Mouse (Mus musculus): ENCODE data around the gene Anapc5. TPM values are rescaled to one million over a fixed set of nuclear protein-coding genes. Genes with fewer than 3 reads are reported as not detected.

Anapc5 gene
- 100 to 1,000 TPM; 247 to 262 TPM for total RNA-seq (2021)
- long read RNA-seq, experiment 1, transcript Anapc5-201 (17 exons, 2,760 nt), result major isoform, 161 of 380 reads
- long read RNA-seq, experiment 1, transcript Anapc5-218 (17 exons, 2,404 nt), result minor isoform, 78 of 380 reads
- long read RNA-seq, experiment 1, partial matches to known transcripts, result 26 of 380 reads
- long read RNA-seq, experiment 1, other reads (novel, unspliced or antisense), result 112 of 380 reads
- long read RNA-seq, experiment 2, transcript Anapc5-201 (17 exons, 2,760 nt), result major isoform, 282 of 528 reads
- long read RNA-seq, experiment 2, transcript Anapc5-212 (17 exons, 2,413 nt), result minor isoform, 8 of 528 reads
- long read RNA-seq, experiment 2, transcript Anapc5-218 (17 exons, 2,404 nt), result minor isoform, 117 of 528 reads
- long read RNA-seq, experiment 2, partial matches to known transcripts, result 17 of 528 reads
- long read RNA-seq, experiment 2, other reads (novel, unspliced or antisense), result 102 of 528 reads

GRCm38 (mm10) chr5:122820777-122821523 is at the start of gene Anapc5:
Gene Anapc5 (minus strand): TSS chr5:122821339.
- DNase-seq, result peak; percentile 95

GRCm38 (mm10) chr5:122863053-122863452 is 41.9 kb upstream of the Anapc5 start:
- DNase-seq, result no peak

DNA sequence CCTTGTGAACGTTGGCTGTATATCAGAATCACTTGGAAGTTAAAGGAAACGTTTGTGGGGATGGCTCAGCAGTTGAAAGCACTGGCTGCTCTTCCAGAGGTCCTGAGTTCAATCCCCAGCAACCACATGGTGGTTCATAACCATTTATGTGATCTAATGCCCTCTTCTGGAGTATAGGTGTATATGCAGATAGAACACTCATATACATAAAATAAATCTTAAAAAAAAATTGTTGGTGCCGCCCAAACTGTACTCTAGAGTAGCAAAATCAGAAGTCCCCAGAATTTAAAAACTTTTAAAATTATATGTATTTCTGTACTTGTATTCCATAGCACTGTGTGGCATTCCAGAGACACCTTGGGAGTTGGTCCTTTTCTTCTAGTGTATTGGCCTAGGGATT is 34.7 kb upstream of the Anapc5 start:
- DNase-seq, result no peak

DNA sequence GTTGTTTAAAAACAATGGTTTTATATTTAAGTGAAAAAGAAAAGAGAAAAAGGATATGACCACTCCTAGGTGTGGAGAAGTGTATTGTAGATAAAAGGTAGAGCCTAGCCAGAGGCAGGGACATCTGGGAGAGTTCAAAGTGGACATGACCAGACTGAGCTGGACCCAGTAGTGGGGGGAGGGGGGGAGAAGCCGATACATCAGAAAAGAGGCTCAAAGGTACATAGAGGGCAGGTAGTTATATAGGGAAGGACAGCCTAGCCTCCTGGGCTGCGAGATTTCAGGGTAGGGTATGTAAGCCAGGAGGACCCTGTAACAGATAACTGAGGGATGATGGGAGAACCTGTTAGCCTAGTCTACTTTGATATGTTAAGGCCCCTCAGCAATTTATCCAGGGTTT is 31.5 kb upstream of the Anapc5 start:
- DNase-seq, result no peak

DNA sequence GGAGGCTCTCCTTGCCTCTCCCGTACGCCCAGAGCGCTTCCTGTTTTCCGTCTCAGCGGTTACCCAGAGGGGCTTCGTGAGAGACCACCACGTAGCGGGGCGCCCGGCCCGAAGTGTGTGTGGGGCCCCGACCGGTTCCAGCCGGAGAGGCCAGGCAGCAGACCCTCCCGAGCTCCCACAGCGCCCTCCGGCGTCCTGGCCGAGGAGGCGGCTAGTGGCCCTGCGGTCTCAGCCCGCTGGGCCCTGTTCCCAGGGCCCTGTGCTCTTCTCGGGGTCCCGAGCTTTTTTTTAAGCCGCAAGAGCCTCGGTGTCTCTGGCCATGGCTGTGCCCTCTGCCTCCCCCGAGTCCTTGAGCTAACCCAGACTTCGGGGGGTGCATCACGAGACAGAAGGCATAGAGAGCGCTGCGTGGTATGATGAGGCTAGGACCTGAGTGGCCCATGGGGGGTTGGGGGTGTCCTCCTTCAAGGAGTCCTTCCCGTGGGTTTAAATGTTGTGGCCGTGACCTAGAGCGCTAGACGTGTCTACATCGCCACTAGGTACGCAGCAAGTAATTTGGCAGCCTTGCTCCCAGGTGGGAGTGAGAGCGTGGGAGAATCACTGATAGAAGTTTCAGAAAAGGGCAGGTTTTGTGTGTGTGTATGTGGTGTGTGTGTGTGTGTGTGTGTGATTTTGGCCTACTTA is 29.3 kb upstream of the Anapc5 start:
- DNase-seq, result no peak

DNA sequence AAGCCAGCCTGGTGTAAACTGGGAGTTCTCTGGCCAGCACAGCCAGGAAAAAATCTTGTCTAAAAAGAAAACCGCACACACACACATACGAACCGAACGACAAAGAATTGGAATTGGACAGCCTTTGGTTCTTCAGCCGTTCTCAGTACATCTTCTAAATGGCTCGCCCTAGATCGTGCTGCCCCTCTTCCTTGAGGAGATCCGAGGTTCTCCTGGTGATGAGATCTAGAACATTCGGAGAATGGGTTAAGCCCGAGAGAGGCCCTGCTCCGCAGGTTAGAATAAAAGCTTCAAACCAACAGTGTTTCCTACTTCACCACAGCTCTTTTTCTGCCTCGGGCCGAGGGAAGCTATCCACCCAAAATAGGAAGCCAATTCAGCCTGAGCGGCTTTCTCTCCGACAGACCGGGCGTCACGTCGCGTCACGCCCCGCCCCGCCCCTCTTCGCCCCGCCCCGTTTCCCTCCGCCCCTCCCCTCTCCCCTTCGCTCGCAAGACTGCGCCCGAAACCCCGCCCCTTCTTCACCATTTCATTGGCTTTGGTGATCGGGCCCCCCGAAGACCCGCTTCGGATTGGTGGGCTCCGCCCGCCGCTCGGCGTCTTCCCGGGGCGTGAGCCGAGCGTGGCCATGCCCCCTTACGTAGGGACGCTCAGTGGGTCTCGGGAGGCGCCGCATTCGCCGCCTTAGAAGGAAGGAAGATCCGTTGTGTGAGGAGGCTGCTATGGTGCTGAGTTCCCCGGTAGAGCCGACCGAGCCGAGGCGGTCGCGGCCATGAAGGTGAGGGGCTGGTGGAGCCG is 28.6 kb upstream of the Anapc5 start, which contains the start of gene Rnf34:
TSS of gene Rnf34 (plus strand) at position 528 of the 798 bp plus-strand sequence.
- peak; percentile 99 for DNase-seq

DNA sequence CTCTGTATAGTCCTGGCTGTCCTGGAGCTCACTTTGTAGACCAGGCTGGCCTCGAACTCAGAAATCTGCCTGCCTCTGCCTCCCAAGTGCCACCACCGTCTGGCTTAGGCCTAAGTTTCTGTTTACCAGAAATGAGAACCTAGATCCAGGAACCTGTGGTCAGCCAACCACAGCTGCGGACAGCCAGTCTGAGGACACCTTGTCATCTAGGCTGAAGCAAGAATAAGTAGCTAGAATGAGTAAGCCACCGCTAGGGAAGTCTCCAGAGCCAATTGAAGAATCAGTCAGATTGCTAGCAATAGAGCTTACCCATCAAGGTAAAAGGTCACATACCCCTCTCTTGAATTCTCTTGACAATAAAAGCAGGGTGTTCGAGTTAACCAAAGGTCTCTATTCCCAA is 22.7 kb upstream of the Anapc5 start:
- DNase-seq, result no peak

DNA sequence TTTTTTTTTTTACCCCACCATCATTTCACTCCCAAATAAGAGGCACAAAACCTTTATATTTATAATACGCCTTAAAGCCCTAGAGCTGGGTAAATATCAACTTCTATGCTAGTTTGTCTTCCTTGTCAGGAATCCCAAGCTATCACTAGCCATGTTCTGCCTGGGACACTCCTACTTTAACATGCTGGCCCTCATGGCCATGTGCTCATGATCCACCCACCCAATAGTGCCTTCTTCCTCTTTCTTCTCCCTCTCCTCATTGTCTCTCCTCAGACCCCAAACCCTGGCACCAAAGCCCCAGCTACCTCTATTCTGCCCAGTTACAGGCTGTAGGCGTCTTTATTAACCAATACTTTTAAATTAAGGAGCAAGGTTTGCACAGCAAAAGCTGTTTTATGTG is 20.0 kb upstream of the Anapc5 start:
- no peak for DNase-seq

GRCm38 (mm10) chr5:122832996-122833395 is 11.9 kb upstream of the Anapc5 start:
- no peak for DNase-seq

GRCm38 (mm10) chr5:122832536-122832935 is 11.4 kb upstream of the Anapc5 start:
- no peak for DNase-seq

- DNase-seq, result no peak
Measured at GRCm38 (mm10) chr5:122825099-122825498, 4.0 kb upstream of the Anapc5 start.

GRCm38 (mm10) chr5:122824450-122824849 is 3.3 kb upstream of the Anapc5 start:
- DNase-seq, result no peak

DNA sequence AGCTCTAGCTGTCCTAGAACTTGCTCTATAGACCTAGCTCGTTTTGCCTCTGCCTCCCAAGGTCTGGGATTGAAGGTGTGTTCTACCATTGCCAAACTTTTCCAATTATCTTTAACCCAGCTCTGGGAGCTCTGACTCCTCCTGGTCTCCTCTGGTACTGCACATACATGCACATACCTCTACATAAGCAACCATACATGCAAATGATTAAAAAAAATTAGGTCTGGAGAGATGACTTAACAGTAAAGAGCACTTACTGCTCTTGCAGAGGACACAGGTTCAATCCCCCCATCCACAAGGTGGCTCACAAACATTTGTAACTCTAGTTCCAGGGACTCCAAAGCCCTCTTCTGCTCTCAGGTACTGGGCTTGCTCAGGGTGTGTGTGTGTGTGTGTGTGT is 2.8 kb upstream of the Anapc5 start:
- DNase-seq, result no peak

DNA sequence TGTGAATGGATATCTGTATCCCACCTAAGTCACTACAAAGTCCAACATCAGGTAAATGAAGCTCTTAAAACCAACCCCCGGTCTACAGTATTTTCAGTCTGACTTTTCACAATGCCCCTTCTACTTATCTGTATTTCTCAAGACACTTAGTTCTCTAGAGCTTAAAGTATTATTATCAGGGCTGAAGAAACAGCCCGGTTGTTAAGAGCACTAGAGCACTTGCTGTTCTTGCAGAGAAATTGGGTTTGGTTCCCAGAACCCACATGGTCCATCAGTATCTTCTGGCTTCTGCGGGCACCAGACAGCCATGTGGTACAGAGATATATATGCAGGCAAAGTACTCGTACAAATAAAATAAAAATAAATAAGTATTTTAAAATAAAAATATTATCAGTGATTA is 1.3 kb upstream of the Anapc5 start:
- no peak for DNase-seq

GRCm38 (mm10) chr5:122821524-122821885 is 366 bp upstream of the Anapc5 start:
- no peak for DNase-seq

- DNase-seq, result no peak
Measured at GRCm38 (mm10) chr5:122812699-122813098, 8.4 kb downstream of the Anapc5 start.

- no peak for DNase-seq
Measured at GRCm38 (mm10) chr5:122811364-122812079, 9.6 kb downstream of the Anapc5 start.

DNA sequence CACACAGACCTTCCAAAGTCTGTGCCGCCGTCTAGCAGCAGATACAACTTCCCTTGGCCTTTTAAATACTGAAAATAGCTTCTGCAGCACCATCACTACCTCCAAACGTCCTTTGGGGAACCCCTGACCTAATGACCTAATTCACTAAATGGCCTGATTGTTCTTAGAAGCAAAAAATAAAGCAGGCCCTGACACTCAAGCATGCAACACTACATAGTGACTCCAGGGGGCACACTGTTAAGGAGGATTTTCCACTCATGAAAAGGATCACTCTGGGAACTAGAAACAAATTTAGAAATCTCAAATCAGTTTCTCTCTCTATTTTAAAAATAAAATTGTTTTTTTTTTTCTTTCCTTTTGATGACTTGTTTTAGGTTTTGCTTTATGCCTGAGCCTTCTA is 15.6 kb downstream of the Anapc5 start:
- DNase-seq, result no peak

- DNase-seq, result no peak
Measured at GRCm38 (mm10) chr5:122802706-122803105, 18.4 kb downstream of the Anapc5 start.

GRCm38 (mm10) chr5:122801684-122802083 is 19.5 kb downstream of the Anapc5 start:
- no peak for DNase-seq

DNA sequence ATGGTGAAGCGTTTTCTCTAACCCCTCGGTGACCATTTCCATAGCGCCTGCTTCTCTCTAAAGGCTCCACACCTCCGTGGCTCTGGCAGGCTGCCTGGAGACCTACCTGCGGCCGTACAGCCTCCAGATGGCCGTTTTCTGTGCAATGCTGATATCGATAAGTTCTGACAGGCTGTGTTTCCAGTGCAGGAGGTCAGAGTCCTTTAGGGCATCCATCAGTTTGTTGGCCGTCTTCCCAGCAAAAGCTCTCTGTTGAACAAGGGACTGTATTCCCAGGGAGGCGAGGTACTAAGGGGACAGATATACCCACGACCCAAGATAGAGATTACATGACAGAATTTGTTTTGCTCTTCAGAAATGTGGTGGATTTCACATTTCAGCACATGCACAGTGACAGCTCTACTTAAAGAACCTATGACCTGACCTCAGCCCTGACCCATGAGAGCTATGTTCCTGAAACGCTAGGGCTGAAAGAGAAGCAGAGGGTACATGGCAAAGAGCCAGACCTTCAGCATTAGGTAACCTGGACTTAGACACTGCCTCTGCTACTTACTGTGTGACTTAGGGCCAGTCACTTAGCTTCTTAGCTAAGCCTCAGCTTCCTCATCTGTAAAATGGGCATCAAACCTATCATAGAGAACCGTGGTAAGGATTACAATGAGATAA is 20.7 kb downstream of the Anapc5 start:
- DNase-seq, result no peak
